Mouse (Mus musculus): ENCODE results near the gene Zfp13. TPM values are rescaled to one million over a fixed set of nuclear protein-coding genes. Genes with fewer than 3 reads are reported as not detected.

Gene Zfp13
- polyA plus RNA-seq (2011; ENCODE audit: insufficient read depth, insufficient read length, low read depth, missing spikeins) = 25.1 and 27.7 TPM in 2 replicates

DNA sequence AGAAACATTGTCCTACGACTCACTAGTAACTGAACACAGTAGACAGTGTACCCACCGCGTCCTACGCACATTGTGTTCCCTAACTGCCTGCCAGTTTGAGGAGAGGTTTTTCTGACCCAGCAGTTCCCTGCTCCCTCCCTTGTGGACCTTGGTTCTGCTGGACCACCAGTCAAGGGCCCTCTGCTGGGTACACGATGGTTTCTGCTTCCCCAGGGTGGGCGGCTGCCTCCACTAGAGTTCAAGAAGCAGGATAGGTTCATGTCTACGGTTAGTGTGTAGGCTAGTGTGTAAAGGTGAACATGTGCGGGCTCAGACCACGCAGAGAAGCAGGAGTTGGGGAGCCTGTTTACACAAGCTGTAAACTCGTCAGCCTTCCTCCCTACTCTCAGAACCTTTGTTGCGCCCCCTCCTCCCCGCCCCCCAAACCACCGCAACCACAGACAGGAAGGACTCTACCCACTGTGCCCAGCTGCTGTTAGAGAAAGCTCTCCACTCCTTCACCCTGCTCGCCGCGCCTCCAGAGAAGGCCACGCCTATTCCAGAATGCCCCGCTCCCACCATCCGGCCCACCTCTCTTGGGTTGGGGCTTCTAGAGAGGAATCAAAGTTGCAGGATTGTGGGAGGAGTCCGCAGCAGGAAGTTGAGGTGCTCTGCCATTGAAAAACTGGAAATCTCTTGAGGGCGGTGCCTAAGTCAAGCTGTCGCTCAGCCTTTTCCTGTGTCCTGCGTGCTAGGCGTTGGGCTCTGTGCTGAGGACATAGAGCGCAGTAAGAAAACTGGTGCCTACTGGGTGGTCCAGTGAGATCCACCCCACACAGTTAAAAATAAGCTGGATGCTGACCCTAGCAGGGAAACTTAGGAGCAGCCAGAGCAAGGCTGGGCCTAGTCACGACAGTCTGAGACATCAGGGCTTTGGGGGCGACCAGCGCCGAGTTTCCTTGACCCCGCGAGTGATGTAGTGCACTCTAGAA lies at the start of gene Zfp13:
Gene Zfp13 (minus strand): TSS at position 906 of the 971 bp plus-strand sequence.
- no peaks in the 10 kb centered on the region for H3K36me3 ChIP-seq (ENCODE audit: control insufficient read depth, insufficient read depth, low read length, poor library complexity, severe bottlenecking)
- H3K9me3 ChIP-seq (replicated peaks; ENCODE audit: control insufficient read depth, insufficient read depth, low read length, poor library complexity, severe bottlenecking) = no peaks in the 10 kb centered on the region
- H3K9ac ChIP-seq (ENCODE audit: low read depth, poor library complexity, severe bottlenecking) = peak within 1 kb of the TSS; percentile 92
- H3K4me1 ChIP-seq (ENCODE audit: control insufficient read depth, insufficient read depth, low read length) = no peaks in the 10 kb centered on the region
- H3K27me3 ChIP-seq (ENCODE audit: control insufficient read depth, insufficient read depth, low read length, poor library complexity, severe bottlenecking) = no peaks in the 10 kb centered on the region
- H3K27ac ChIP-seq (ENCODE audit: insufficient read depth, low read length) = peak within 1 kb of the TSS; percentile 98
- peak within 1 kb of the TSS; percentile 96 for H3K4me3 ChIP-seq (ENCODE audit: low read depth, low read length)
- TF ChIP-seq POLR2A (IDR thresholded peaks at IDR 0.05; ENCODE audit: insufficient read depth, low read length) (peak; percentile 93), CTCF (IDR thresholded peaks at IDR 0.05; ENCODE audit: low read depth, low read length) (no peak), EP300 (IDR thresholded peaks at IDR 0.05; ENCODE audit: insufficient read depth, low read depth, low read length) (0 out of 2 replicates have a peak, but pooled peaks have one; percentile 34)

DNA sequence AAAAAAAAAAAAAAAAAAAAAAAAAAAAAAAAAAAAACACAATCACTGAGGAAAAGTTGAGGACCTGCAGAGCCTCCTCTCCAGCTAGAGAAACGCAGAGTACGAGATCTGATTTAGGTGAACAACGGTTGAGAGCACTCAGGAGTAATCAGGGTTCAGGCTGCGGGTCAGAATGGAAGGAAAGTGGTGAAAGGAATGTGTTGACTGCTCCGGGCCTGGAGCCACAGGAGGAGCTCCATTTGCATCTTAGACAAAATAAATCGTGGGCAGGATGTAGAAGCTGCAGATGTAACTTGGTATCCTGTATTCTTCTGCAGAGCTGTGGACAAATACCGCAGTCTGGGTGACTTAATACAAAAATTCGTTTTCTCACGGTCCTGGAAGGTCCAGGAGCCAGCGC lies 46.6 kb upstream of the Zfp13 start:
- H3K36me3 ChIP-seq (ENCODE audit: control insufficient read depth, insufficient read depth, low read length, poor library complexity, severe bottlenecking) = no peaks in the 10 kb centered on the region
- no peak overlapping the region for H3K9ac ChIP-seq (ENCODE audit: low read depth, poor library complexity, severe bottlenecking)
- H3K9me3 ChIP-seq (replicated peaks; ENCODE audit: control insufficient read depth, insufficient read depth, low read length, poor library complexity, severe bottlenecking) = no peaks in the 10 kb centered on the region
- TF ChIP-seq CTCF (IDR thresholded peaks at IDR 0.05; ENCODE audit: low read depth, low read length) = no peak
- TF ChIP-seq EP300 (IDR thresholded peaks at IDR 0.05; ENCODE audit: insufficient read depth, low read depth, low read length) = no peak
- H3K27me3 ChIP-seq (ENCODE audit: control insufficient read depth, insufficient read depth, low read length, poor library complexity, severe bottlenecking) = no peaks in the 10 kb centered on the region
- no peak overlapping the region for H3K4me3 ChIP-seq (ENCODE audit: low read depth, low read length)
- H3K27ac ChIP-seq (ENCODE audit: insufficient read depth, low read length) = no peak overlapping the region
- H3K4me1 ChIP-seq (ENCODE audit: control insufficient read depth, insufficient read depth, low read length) = peaks cover 2% of the 10 kb centered on the region

DNA sequence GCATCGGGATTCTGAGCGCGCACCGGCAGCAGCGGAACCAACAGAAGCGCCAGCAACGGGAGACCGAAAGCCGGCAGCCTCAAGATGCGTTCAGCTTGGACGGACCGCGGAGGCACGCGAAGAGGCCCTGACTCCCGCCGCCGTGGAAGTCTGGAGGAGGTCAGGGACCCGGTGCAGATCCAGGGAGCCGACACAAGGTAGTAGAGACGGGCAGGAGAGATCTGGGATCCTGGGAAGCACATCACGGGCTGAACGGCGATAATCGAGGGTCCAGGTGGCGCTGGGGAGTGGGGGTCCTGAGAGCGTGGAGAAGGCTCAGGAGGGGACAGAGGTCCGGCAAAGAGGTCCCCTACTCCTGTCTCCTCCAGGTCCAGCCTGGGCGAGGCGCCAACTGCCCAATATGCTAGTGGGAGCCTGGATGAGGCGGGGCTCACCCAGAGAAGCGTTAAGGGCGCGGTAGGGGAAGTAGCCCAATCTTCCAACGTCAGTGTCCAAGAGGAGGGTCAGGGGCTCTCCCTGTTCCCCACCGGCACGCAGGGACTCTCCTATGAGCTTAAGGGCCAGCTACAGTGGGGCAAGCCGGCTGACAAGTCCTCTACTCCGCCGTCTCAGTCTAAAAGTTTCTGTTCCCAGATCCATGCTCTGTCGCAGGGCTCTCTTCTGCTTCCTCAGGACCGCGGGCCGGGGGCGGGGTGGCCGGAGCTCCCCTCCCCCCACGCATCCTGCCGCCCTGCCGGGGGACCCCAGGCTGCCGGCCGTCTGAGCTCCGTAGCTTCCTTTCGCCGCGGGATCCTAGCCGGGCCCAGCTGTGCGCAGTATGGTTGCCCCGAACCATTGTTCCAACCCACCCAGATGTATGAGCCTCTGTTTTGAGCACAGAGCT lies 45.6 kb upstream of the Zfp13 start, which contains the start of gene Mmp25:
Gene Mmp25 (minus strand): TSS at position 665 of the 883 bp plus-strand sequence.
- TF ChIP-seq CTCF (IDR thresholded peaks at IDR 0.05; ENCODE audit: low read depth, low read length) = no peak
- TF ChIP-seq EP300 (IDR thresholded peaks at IDR 0.05; ENCODE audit: insufficient read depth, low read depth, low read length) = peak; percentile 25; the same call in 1 of the 2 replicates
- H3K9me3 ChIP-seq (replicated peaks; ENCODE audit: control insufficient read depth, insufficient read depth, low read length, poor library complexity, severe bottlenecking) = no peaks in the 10 kb centered on the region
- H3K27ac ChIP-seq (ENCODE audit: insufficient read depth, low read length) = no peak within 1 kb of the TSS
- peak within 1 kb of the TSS; percentile 63 for H3K9ac ChIP-seq (ENCODE audit: low read depth, poor library complexity, severe bottlenecking)
- no peaks in the 10 kb centered on the region for H3K27me3 ChIP-seq (ENCODE audit: control insufficient read depth, insufficient read depth, low read length, poor library complexity, severe bottlenecking)
- peaks cover 2% of the 10 kb centered on the region for H3K4me1 ChIP-seq (ENCODE audit: control insufficient read depth, insufficient read depth, low read length)
- H3K4me3 ChIP-seq (ENCODE audit: low read depth, low read length) = peak within 1 kb of the TSS; percentile 66
- no peaks in the 10 kb centered on the region for H3K36me3 ChIP-seq (ENCODE audit: control insufficient read depth, insufficient read depth, low read length, poor library complexity, severe bottlenecking)

DNA sequence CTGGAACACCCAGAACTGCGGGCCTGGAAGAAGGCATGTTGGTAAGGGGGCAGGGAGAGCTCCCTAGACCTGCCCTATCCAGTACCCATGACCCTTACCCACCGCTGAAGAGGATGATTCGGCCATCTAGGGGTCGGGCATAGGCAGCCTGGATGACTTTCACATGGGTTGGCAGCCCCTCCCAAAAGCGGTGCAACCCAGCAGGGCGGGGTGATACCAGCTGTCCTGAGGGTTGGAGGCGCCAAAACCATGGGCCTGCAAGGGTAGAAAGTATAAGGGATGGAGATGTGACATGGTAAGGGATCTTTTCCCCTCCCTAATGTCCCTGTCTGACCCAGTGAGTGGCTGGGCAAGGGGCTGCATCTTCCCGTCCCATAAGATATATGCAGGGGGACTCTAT lies 32.0 kb upstream of the Zfp13 start:
- peak overlapping the region; percentile 12; the same call in 1 of the 2 replicates for H3K4me3 ChIP-seq (ENCODE audit: low read depth, low read length)
- no peaks in the 10 kb centered on the region for H3K9me3 ChIP-seq (replicated peaks; ENCODE audit: control insufficient read depth, insufficient read depth, low read length, poor library complexity, severe bottlenecking)
- H3K27ac ChIP-seq (ENCODE audit: insufficient read depth, low read length) = no peak overlapping the region
- H3K9ac ChIP-seq (ENCODE audit: low read depth, poor library complexity, severe bottlenecking) = peak overlapping the region; percentile 14; the same call in 1 of the 2 replicates
- H3K36me3 ChIP-seq (ENCODE audit: control insufficient read depth, insufficient read depth, low read length, poor library complexity, severe bottlenecking) = no peaks in the 10 kb centered on the region
- H3K4me1 ChIP-seq (ENCODE audit: control insufficient read depth, insufficient read depth, low read length) = peaks cover 4% of the 10 kb centered on the region
- no peaks in the 10 kb centered on the region for H3K27me3 ChIP-seq (ENCODE audit: control insufficient read depth, insufficient read depth, low read length, poor library complexity, severe bottlenecking)
- TF ChIP-seq POLR2A (IDR thresholded peaks at IDR 0.05; ENCODE audit: insufficient read depth, low read length) (no peak), CTCF (IDR thresholded peaks at IDR 0.05; ENCODE audit: low read depth, low read length) (no peak)

DNA sequence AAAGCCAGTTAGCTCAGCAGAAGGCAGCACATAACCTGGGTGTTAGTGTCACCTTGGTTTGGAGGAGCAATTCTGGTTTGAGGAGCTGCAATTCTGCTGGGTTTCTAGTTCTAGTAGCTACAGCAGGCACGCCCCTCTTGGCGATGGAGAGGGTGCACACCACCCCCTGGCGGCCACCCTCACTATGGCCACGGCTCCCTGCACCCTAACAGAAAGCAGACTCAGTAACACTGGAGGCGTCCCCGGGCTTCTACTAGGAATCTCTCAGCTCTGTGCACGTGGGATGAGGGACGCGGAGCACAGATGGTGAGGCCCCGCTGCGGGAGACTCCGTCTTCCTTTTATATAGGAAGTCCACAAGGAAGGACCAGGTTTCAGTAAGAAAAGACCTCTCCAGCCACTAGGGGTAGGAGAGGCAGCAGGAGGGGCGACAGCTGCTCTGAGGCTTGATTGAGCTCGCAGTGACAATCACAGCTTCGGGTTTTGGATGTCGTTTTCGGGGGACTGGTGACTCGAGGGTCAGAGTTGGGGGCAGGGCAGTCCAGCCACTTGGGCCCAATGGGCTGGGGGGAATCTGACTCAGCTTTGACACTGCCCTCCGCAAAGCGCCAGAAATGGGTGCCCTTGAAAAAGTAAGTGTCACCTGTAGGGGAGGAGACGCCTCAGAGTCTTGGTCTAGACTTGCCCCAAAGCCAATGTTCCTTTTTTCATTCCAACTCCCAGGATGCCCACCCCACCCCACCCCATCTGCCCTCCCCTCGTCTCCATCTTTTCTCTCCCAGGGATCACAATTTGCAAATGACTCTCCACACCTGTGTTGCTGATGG lies 31.1 kb upstream of the Zfp13 start:
- Histone ChIP-seq H3K36me3 (ENCODE audit: control insufficient read depth, insufficient read depth, low read length, poor library complexity, severe bottlenecking) (no peaks in the 10 kb centered on the region), H3K4me3 (ENCODE audit: low read depth, low read length) (peak overlapping the region; percentile 16; the same call in 1 of the 2 replicates), H3K9ac (ENCODE audit: low read depth, poor library complexity, severe bottlenecking) (peak overlapping the region; percentile 14; the same call in 1 of the 2 replicates), H3K9me3 (replicated peaks; ENCODE audit: control insufficient read depth, insufficient read depth, low read length, poor library complexity, severe bottlenecking) (no peaks in the 10 kb centered on the region), H3K4me1 (ENCODE audit: control insufficient read depth, insufficient read depth, low read length) (peaks cover 4% of the 10 kb centered on the region), H3K27me3 (ENCODE audit: control insufficient read depth, insufficient read depth, low read length, poor library complexity, severe bottlenecking) (no peaks in the 10 kb centered on the region), H3K27ac (ENCODE audit: insufficient read depth, low read length) (no peak overlapping the region)
- TF ChIP-seq CTCF (IDR thresholded peaks at IDR 0.05; ENCODE audit: low read depth, low read length) (peak; percentile 92), POLR2A (IDR thresholded peaks at IDR 0.05; ENCODE audit: insufficient read depth, low read length) (no peak), EP300 (IDR thresholded peaks at IDR 0.05; ENCODE audit: insufficient read depth, low read depth, low read length) (0 out of 2 replicates have a peak, but pooled peaks have one; percentile 11)
